Mouse (Mus musculus): ENCODE measurements around the gene Med12l.

GRCm38 (mm10) chr3:59059022-59059541 is 53.5 kb downstream of the Med12l start:
- TF ChIP-seq GATA1 (IDR thresholded peaks at IDR 0.05; ENCODE audit: borderline replicate concordance, low read length) (peak; percentile 82; the same call in 1 of the 3 replicates), FLI1 (IDR thresholded peaks at IDR 0.05; ENCODE audit: low read length) (no peak)
